Mouse (Mus musculus) brain, adult 2 months (tissue): Measurements from ENCODE around the gene Colgalt2.

Experiments
- DNase-seq: peaks from one replicate; pipeline ENCODE4 v3.0.0; 2011; ENCODE audit warnings: low read depth, low spot score

Gene Colgalt2

GRCm38 (mm10) chr1:152534531-152534930 is 134.9 kb downstream of the Colgalt2 start:
- DNase-seq = no peak

GRCm38 (mm10) chr1:152536416-152537018 is 136.9 kb downstream of the Colgalt2 start:
- peak; percentile 81 for DNase-seq

- DNase-seq = no peak
These were observed 137.6 kb downstream of the Colgalt2 start for GRCm38 (mm10) chr1:152537186-152537585.

GRCm38 (mm10) chr1:152538817-152539216 is 139.2 kb downstream of the Colgalt2 start:
- no peak for DNase-seq

- no peak for DNase-seq
These were observed 140.8 kb downstream of the Colgalt2 start for GRCm38 (mm10) chr1:152540304-152540887.

GRCm38 (mm10) chr1:152542747-152543378 is 143.2 kb downstream of the Colgalt2 start:
- no peak for DNase-seq

- no peak for DNase-seq
These were observed 144.0 kb downstream of the Colgalt2 start for GRCm38 (mm10) chr1:152543449-152544159.

GRCm38 (mm10) chr1:152549061-152549738 is 149.6 kb downstream of the Colgalt2 start:
- no peak for DNase-seq

- DNase-seq = no peak
These were observed 150.9 kb downstream of the Colgalt2 start for GRCm38 (mm10) chr1:152550544-152550943.

- DNase-seq = no peak
These were observed 151.3 kb downstream of the Colgalt2 start for GRCm38 (mm10) chr1:152550973-152551372.

- DNase-seq = peak; percentile 35
These were observed 154.4 kb downstream of the Colgalt2 start for GRCm38 (mm10) chr1:152553912-152554547.

- peak; percentile 41 for DNase-seq
These were observed 156.4 kb downstream of the Colgalt2 start for GRCm38 (mm10) chr1:152555944-152556573.

GRCm38 (mm10) chr1:152556576-152557281 is 157.1 kb downstream of the Colgalt2 start:
- peak; percentile 14 for DNase-seq
